Mouse (Mus musculus): ENCODE data around the gene Ints7.

- TF ChIP-seq CTCF (conservative IDR thresholded peaks at IDR 0.05; ENCODE audit: low read length), result no peak
- TF ChIP-seq NANOG (IDR thresholded peaks at IDR 0.05; ENCODE audit: borderline replicate concordance, low read length), result no peak
Measured at GRCm38 (mm10) chr1:191666351-191666750, 90.9 kb downstream of the Ints7 start.

Data from E14TG2a.4 (cell line).